8 mouse cellular contexts compared by ENCODE assay signal in the genomic region with DNA sequence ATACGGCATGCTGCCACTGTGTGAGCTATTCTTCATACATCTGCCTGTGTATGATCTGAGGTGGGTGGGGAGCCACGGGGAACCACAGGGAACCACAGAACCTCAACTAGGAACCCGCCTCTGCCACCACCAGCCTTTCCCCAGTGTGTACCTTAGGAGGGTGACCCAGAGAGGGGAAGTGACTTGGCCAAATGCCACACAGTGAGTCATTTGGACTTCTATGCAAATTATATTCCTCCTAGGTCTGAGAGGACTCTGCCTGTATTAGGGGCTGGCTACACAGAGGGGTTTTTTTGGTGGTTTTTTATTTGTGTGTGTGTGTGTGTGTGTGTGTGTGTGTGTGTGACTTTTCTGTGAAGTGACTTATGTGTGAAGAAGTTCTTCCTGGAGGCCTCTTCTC. TPM values are rescaled to one million over a fixed set of nuclear protein-coding genes. Genes with fewer than 3 reads are reported as not detected.
DNase-seq lines count a peak whose midpoint lies in the region; ATAC-seq and TF ChIP-seq lines count a peak whose summit lies in the region.

No protein-coding gene starts in this region.

- H3K27me3 ChIP-seq in heart, embryonic 16.5 days (ENCODE audit: control insufficient read depth, insufficient read depth, low read length): no peaks in the 10 kb centered on the region
- H3K27me3 ChIP-seq in lung, postnatal 0 days (replicated peaks; ENCODE audit: insufficient read depth, low read length): no peaks in the 10 kb centered on the region

- H3K27ac ChIP-seq in heart, embryonic 16.5 days (ENCODE audit: low read length): peak overlapping the region; percentile 19; the same call in 1 of the 2 replicates
- 0 out of 2 replicates have a peak overlapping the region, but pooled peaks have one; percentile 20 for H3K27ac ChIP-seq in lung, postnatal 0 days (ENCODE audit: low read length)

- H3K9me3 ChIP-seq in heart, embryonic 16.5 days (replicated peaks; ENCODE audit: control insufficient read depth, low read length): no peaks in the 10 kb centered on the region
- H3K9me3 ChIP-seq in lung, postnatal 0 days (ENCODE audit: low read length): no peaks in the 10 kb centered on the region

- TF ChIP-seq CTCF in lung, postnatal 0 days (IDR thresholded peaks at IDR 0.05): no peak

- H3K4me2 ChIP-seq in heart, embryonic 16.5 days (ENCODE audit: low read depth, low read length): peak overlapping the region; percentile 13; the same call in 1 of the 2 replicates
- no peak overlapping the region for H3K4me2 ChIP-seq in lung, postnatal 0 days (replicated peaks; ENCODE audit: low read depth, low read length)

- WGBS in heart, embryonic 16.5 days: 45% methylated on average over 3 of the region's 3 CpGs
- 52% methylated on average over 3 of the region's 3 CpGs for WGBS in lung, postnatal 0 days

- DNase-seq in 3134 (ENCODE audit: extremely low read depth, insufficient read length, low spot score): peak; percentile 20
- peak; percentile 71 for DNase-seq in MEL-GATA-1-ER (ENCODE audit: extremely low read depth, low read depth)
- peak; percentile 76 for DNase-seq in lung, postnatal 0 days (ENCODE audit: low spot score)
- DNase-seq in frontal cortex, postnatal 25 days (ENCODE audit: low spot score in 2 of 2): no peak
- DNase-seq in left cerebral cortex, postnatal 25 days (ENCODE audit: low spot score in 2 of 2): no peak
- DNase-seq in gastrocnemius, adult 18-20 months (ENCODE audit: low spot score): no peak

- peaks cover 24% of the 10 kb centered on the region for H3K4me1 ChIP-seq in heart, embryonic 16.5 days (ENCODE audit: control insufficient read depth, insufficient read depth, low read length)
- no peaks in the 10 kb centered on the region; the same call in 1 of the 2 replicates for H3K4me1 ChIP-seq in lung, postnatal 0 days (ENCODE audit: insufficient read depth, low read depth, low read length)

- no peak overlapping the region for H3K9ac ChIP-seq in heart, embryonic 16.5 days (ENCODE audit: low read length)
- no peak overlapping the region for H3K9ac ChIP-seq in lung, postnatal 0 days (replicated peaks; ENCODE audit: low read depth)

- ATAC-seq in heart, embryonic 16.5 days (replicated peaks; ENCODE audit: extremely low read depth, insufficient read depth, low FRiP score): peak; percentile 46; the same call in 1 of the 2 replicates
- ATAC-seq in lung, postnatal 0 days: peak; percentile 78
- no peak for ATAC-seq in frontal cortex, adult (ENCODE audit: low TSS enrichment)

- no peaks in the 10 kb centered on the region for H3K36me3 ChIP-seq in heart, embryonic 16.5 days (ENCODE audit: control insufficient read depth, insufficient read depth)
- H3K36me3 ChIP-seq in lung, postnatal 0 days (ENCODE audit: insufficient read depth, low read length): no peaks in the 10 kb centered on the region

- no peak for TF ChIP-seq EP300 in lung, postnatal 0 days (IDR thresholded peaks at IDR 0.05)

- no peak overlapping the region for H3K4me3 ChIP-seq in heart, embryonic 16.5 days (ENCODE audit: low read length)
- no peak overlapping the region for H3K4me3 ChIP-seq in lung, postnatal 0 days (ENCODE audit: low read depth, low read length)

- intact Hi-C loops in left cerebral cortex, postnatal 25 days (cut with DNase I): no loop called here

RNA-seq across cellular contexts. Expression of a gene that starts 9.9 kb away (rescaled TPM):
- polyA plus RNA-seq in heart, embryonic 16.5 days (2015; fragmentation: Nextera tagmentation; extraction: Ambion mirVana): 8.0 and 8.7 TPM in 2 replicates
- 4.3 and 5.4 TPM in 2 replicates for polyA plus RNA-seq in lung, postnatal 0 days (2015; fragmentation: Nextera tagmentation; extraction: Ambion mirVana)
- total RNA-seq in left cerebral cortex, postnatal 25 days (2021): 10 to 100 TPM in 1 of 2 experiments, 1 to 10 TPM in 1; 5.5 to 51.2 TPM
- total RNA-seq in gastrocnemius, adult 18-20 months (2021): 1 to 10 TPM in 1 of 2 experiments, under 1 TPM in 1; 0.96 to 1.6 TPM

Comparison
In these comparisons a context has a peak if more than half of its experiments do, and no peak if none do; other contexts are left out.
1. DNase-seq: peak in 3134 (single experiment), MEL-GATA-1-ER (single experiment) and lung, postnatal 0 days (single experiment); none in frontal cortex, postnatal 25 days (0 of 2), left cerebral cortex, postnatal 25 days (0 of 2) and gastrocnemius, adult 18-20 months (single experiment).